Mouse (Mus musculus): ENCODE data around the gene Zbtb2. TPM values are rescaled to one million over a fixed set of nuclear protein-coding genes. Genes with fewer than 3 reads are reported as not detected.

Zbtb2 gene
- polyA plus RNA-seq, 1 experiment from 2014 or later: 14.8 TPM

GRCm38 (mm10) chr10:4389461-4390112 lies 1.7 kb upstream of the Zbtb2 start:
- peak overlapping the region; percentile 99; the same call in 1 of the 2 replicates for H3K9ac ChIP-seq (ENCODE audit: low read depth, low read length)
- H3K4me1 ChIP-seq (ENCODE audit: control insufficient read depth, insufficient read depth, low read length): peaks cover 34% of the 10 kb centered on the region
- no peak for ATAC-seq
- WGBS: 39% methylated on average over 5 of the region's 5 CpGs
- no peak overlapping the region for H3K27ac ChIP-seq (ENCODE audit: low read length)
- no peaks in the 10 kb centered on the region for H3K27me3 ChIP-seq (ENCODE audit: control insufficient read depth, insufficient read depth, low read depth, low read length)
- H3K9me3 ChIP-seq (replicated peaks; ENCODE audit: control insufficient read depth, low read length, poor library complexity, severe bottlenecking): no peaks in the 10 kb centered on the region
- H3K4me2 ChIP-seq (ENCODE audit: low read length): peak overlapping the region; percentile 97
- no peaks in the 10 kb centered on the region for H3K36me3 ChIP-seq (ENCODE audit: control insufficient read depth, insufficient read depth, low read length)
- H3K4me3 ChIP-seq (ENCODE audit: low read depth, low read length): peak overlapping the region; percentile 96

- no peak for ATAC-seq
- Histone ChIP-seq H3K4me1 (ENCODE audit: control insufficient read depth, insufficient read depth, low read length) (peaks cover 34% of the 10 kb centered on the region), H3K27ac (ENCODE audit: low read length) (no peak overlapping the region), H3K4me2 (ENCODE audit: low read length) (peak overlapping the region; percentile 97), H3K36me3 (ENCODE audit: control insufficient read depth, insufficient read depth, low read length) (no peaks in the 10 kb centered on the region), H3K9me3 (replicated peaks; ENCODE audit: control insufficient read depth, low read length, poor library complexity, severe bottlenecking) (no peaks in the 10 kb centered on the region), H3K4me3 (ENCODE audit: low read depth, low read length) (peak overlapping the region; percentile 96), H3K9ac (ENCODE audit: low read depth, low read length) (peak overlapping the region; percentile 99), H3K27me3 (ENCODE audit: control insufficient read depth, insufficient read depth, low read depth, low read length) (no peaks in the 10 kb centered on the region)
- WGBS: 22% methylated on average over 10 of the region's 10 CpGs
Measured at GRCm38 (mm10) chr10:4389036-4389435, 1.1 kb upstream of the Zbtb2 start.

- no peak for ATAC-seq
- under 1% methylated on average over 19 of the region's 19 CpGs for WGBS
Measured at GRCm38 (mm10) chr10:4388384-4388745, 457 bp upstream of the Zbtb2 start.

GRCm38 (mm10) chr10:4386609-4387591 lies 1.0 kb downstream of the Zbtb2 start:
- Histone ChIP-seq H3K27me3 (ENCODE audit: control insufficient read depth, insufficient read depth, low read depth, low read length) (no peaks in the 10 kb centered on the region), H3K4me3 (ENCODE audit: low read depth, low read length) (peak overlapping the region; percentile 96), H3K4me2 (ENCODE audit: low read length) (peak overlapping the region; percentile 97), H3K27ac (ENCODE audit: low read length) (peak overlapping the region; percentile 100), H3K9me3 (replicated peaks; ENCODE audit: control insufficient read depth, low read length, poor library complexity, severe bottlenecking) (no peaks in the 10 kb centered on the region), H3K9ac (ENCODE audit: low read depth, low read length) (peak overlapping the region; percentile 99), H3K36me3 (ENCODE audit: control insufficient read depth, insufficient read depth, low read length) (no peaks in the 10 kb centered on the region), H3K4me1 (ENCODE audit: control insufficient read depth, insufficient read depth, low read length) (peaks cover 33% of the 10 kb centered on the region)
- under 1% methylated on average over 47 of the region's 133 CpGs for WGBS
- ATAC-seq: peak; percentile 93

More at GRCm38 (mm10) chr10:4388384-4388745, 457 bp upstream of the Zbtb2 start:
- no peaks in the 10 kb centered on the region for H3K36me3 ChIP-seq (ENCODE audit: control insufficient read depth, insufficient read depth, low read length)
- H3K4me3 ChIP-seq (ENCODE audit: low read depth, low read length): peak overlapping the region; percentile 96
- no peaks in the 10 kb centered on the region for H3K9me3 ChIP-seq (replicated peaks; ENCODE audit: control insufficient read depth, low read length, poor library complexity, severe bottlenecking)
- peaks cover 34% of the 10 kb centered on the region for H3K4me1 ChIP-seq (ENCODE audit: control insufficient read depth, insufficient read depth, low read length)
- no peaks in the 10 kb centered on the region for H3K27me3 ChIP-seq (ENCODE audit: control insufficient read depth, insufficient read depth, low read depth, low read length)
- peak overlapping the region; percentile 97 for H3K4me2 ChIP-seq (ENCODE audit: low read length)
- H3K27ac ChIP-seq (ENCODE audit: low read length): peak overlapping the region; percentile 100
- H3K9ac ChIP-seq (ENCODE audit: low read depth, low read length): peak overlapping the region; percentile 99

GRCm38 (mm10) chr10:4384244-4384643 lies 3.7 kb downstream of the Zbtb2 start:
- Histone ChIP-seq H3K4me1 (ENCODE audit: control insufficient read depth, insufficient read depth, low read length) (peaks cover 7% of the 10 kb centered on the region), H3K4me2 (ENCODE audit: low read length) (no peak overlapping the region), H3K36me3 (ENCODE audit: control insufficient read depth, insufficient read depth, low read length) (no peaks in the 10 kb centered on the region), H3K27ac (ENCODE audit: low read length) (no peak overlapping the region), H3K9me3 (replicated peaks; ENCODE audit: control insufficient read depth, low read length, poor library complexity, severe bottlenecking) (no peaks in the 10 kb centered on the region), H3K27me3 (ENCODE audit: control insufficient read depth, insufficient read depth, low read depth, low read length) (no peaks in the 10 kb centered on the region), H3K4me3 (ENCODE audit: low read depth, low read length) (no peak overlapping the region), H3K9ac (ENCODE audit: low read depth, low read length) (no peak overlapping the region)
- ATAC-seq: no peak
- 96% methylated on average over 7 of the region's 7 CpGs for WGBS

GRCm38 (mm10) chr10:4380748-4381147 lies 7.2 kb downstream of the Zbtb2 start:
- Histone ChIP-seq H3K9me3 (replicated peaks; ENCODE audit: control insufficient read depth, low read length, poor library complexity, severe bottlenecking) (no peaks in the 10 kb centered on the region), H3K27ac (ENCODE audit: low read length) (no peak overlapping the region), H3K27me3 (ENCODE audit: control insufficient read depth, insufficient read depth, low read depth, low read length) (no peaks in the 10 kb centered on the region), H3K9ac (ENCODE audit: low read depth, low read length) (no peak overlapping the region), H3K36me3 (ENCODE audit: control insufficient read depth, insufficient read depth, low read length) (no peaks in the 10 kb centered on the region), H3K4me3 (ENCODE audit: low read depth, low read length) (no peak overlapping the region), H3K4me1 (ENCODE audit: control insufficient read depth, insufficient read depth, low read length) (no peaks in the 10 kb centered on the region), H3K4me2 (ENCODE audit: low read length) (no peak overlapping the region)
- ATAC-seq: no peak
- 87% methylated on average over 5 of the region's 5 CpGs for WGBS

- no peak overlapping the region for H3K27ac ChIP-seq (ENCODE audit: low read length)
- no peak overlapping the region for H3K4me3 ChIP-seq (ENCODE audit: low read depth, low read length)
- no peaks in the 10 kb centered on the region for H3K36me3 ChIP-seq (ENCODE audit: control insufficient read depth, insufficient read depth, low read length)
- H3K27me3 ChIP-seq (ENCODE audit: control insufficient read depth, insufficient read depth, low read depth, low read length): no peaks in the 10 kb centered on the region
- no peak overlapping the region for H3K9ac ChIP-seq (ENCODE audit: low read depth, low read length)
- H3K9me3 ChIP-seq (replicated peaks; ENCODE audit: control insufficient read depth, low read length, poor library complexity, severe bottlenecking): no peaks in the 10 kb centered on the region
- no peaks in the 10 kb centered on the region for H3K4me1 ChIP-seq (ENCODE audit: control insufficient read depth, insufficient read depth, low read length)
- no peak for ATAC-seq
- WGBS: 88% methylated on average over 7 of the region's 7 CpGs
- no peak overlapping the region for H3K4me2 ChIP-seq (ENCODE audit: low read length)
Measured at GRCm38 (mm10) chr10:4376931-4377330, 11.0 kb downstream of the Zbtb2 start.

GRCm38 (mm10) chr10:4376461-4376860 lies 11.4 kb downstream of the Zbtb2 start:
- H3K4me1 ChIP-seq (ENCODE audit: control insufficient read depth, insufficient read depth, low read length): no peaks in the 10 kb centered on the region
- no peak overlapping the region for H3K4me2 ChIP-seq (ENCODE audit: low read length)
- H3K36me3 ChIP-seq (ENCODE audit: control insufficient read depth, insufficient read depth, low read length): no peaks in the 10 kb centered on the region
- WGBS: 83% methylated on average over 7 of the region's 7 CpGs
- no peak overlapping the region for H3K9ac ChIP-seq (ENCODE audit: low read depth, low read length)
- no peak overlapping the region for H3K4me3 ChIP-seq (ENCODE audit: low read depth, low read length)
- no peak overlapping the region for H3K27ac ChIP-seq (ENCODE audit: low read length)
- H3K9me3 ChIP-seq (replicated peaks; ENCODE audit: control insufficient read depth, low read length, poor library complexity, severe bottlenecking): no peaks in the 10 kb centered on the region
- ATAC-seq: no peak
- H3K27me3 ChIP-seq (ENCODE audit: control insufficient read depth, insufficient read depth, low read depth, low read length): no peaks in the 10 kb centered on the region

- Histone ChIP-seq H3K9me3 (replicated peaks; ENCODE audit: control insufficient read depth, low read length, poor library complexity, severe bottlenecking) (no peaks in the 10 kb centered on the region), H3K9ac (ENCODE audit: low read depth, low read length) (no peak overlapping the region), H3K4me1 (ENCODE audit: control insufficient read depth, insufficient read depth, low read length) (no peaks in the 10 kb centered on the region), H3K27ac (ENCODE audit: low read length) (no peak overlapping the region), H3K4me3 (ENCODE audit: low read depth, low read length) (no peak overlapping the region), H3K4me2 (ENCODE audit: low read length) (no peak overlapping the region), H3K36me3 (ENCODE audit: control insufficient read depth, insufficient read depth, low read length) (no peaks in the 10 kb centered on the region), H3K27me3 (ENCODE audit: control insufficient read depth, insufficient read depth, low read depth, low read length) (no peaks in the 10 kb centered on the region)
- ATAC-seq: no peak
- WGBS: 24% methylated on average over 7 of the region's 7 CpGs
Measured at GRCm38 (mm10) chr10:4375267-4375666, 12.6 kb downstream of the Zbtb2 start.
